Mouse (Mus musculus) embryonic facial prominence, embryonic 14.5 days (tissue): ENCODE measurements around the gene Mrgprb5. TPM values are rescaled to one million over a fixed set of nuclear protein-coding genes. Genes with fewer than 3 reads are reported as not detected.

Experiments
- ATAC-seq: fragments of 200-750 bp; cut with Nextera tagmentation; 2 replicates; pipeline ENCODE4 v1.8.0; 2017; ENCODE audit warnings: low read depth, moderate number of reproducible peaks, moderate TSS enrichment
- DNase-seq: peaks from one replicate; pipeline ENCODE4 v3.0.0-alpha.2; 2015; ENCODE audit warnings: low spot score
- H3K27ac ChIP-seq: fragments of 300-500 bp; sonication (generic); replicated peaks from 2 replicates; pipeline ENCODE4 v1.5.1; 2014; ENCODE audit warnings: low read depth, mild to moderate bottlenecking, low read length, moderate library complexity
- H3K27me3 ChIP-seq: fragments of 300-500 bp; sonication (generic); replicated peaks from 2 replicates; pipeline ENCODE4 v1.6.1; 2014; ENCODE audit warnings: low read length; ENCODE audit not compliant: control insufficient read depth, insufficient read depth
- H3K36me3 ChIP-seq: fragments of 300-500 bp; sonication (generic); 2 replicates; pipeline ENCODE4 v1.6.1; 2014; ENCODE audit warnings: low read length, mixed read lengths; ENCODE audit not compliant: control insufficient read depth, insufficient read depth
- H3K4me1 ChIP-seq: fragments of 300-500 bp; sonication (generic); 2 replicates; pipeline ENCODE4 v1.6.1; 2014; ENCODE audit warnings: antibody characterized with exemption, low read length; ENCODE audit not compliant: control insufficient read depth, insufficient read depth
- H3K4me2 ChIP-seq: fragments of 300-500 bp; sonication (generic); 2 replicates; pipeline ENCODE4 v1.6.1; 2014; ENCODE audit warnings: low read depth, mild to moderate bottlenecking, low read length, moderate library complexity, mixed read lengths
- H3K4me3 ChIP-seq: fragments of 300-500 bp; sonication (generic); 2 replicates; pipeline ENCODE4 v1.5.1; 2014; ENCODE audit warnings: low read depth, mild to moderate bottlenecking, low read length
- H3K9ac ChIP-seq: fragments of 300-500 bp; sonication (generic); 2 replicates; pipeline ENCODE4 v1.6.1; 2014; ENCODE audit warnings: low read depth, mild to moderate bottlenecking, low read length, moderate library complexity, mixed read lengths
- H3K9me3 ChIP-seq: fragments of 300-500 bp; sonication (generic); 2 replicates; pipeline ENCODE4 v1.6.1; 2016; ENCODE audit warnings: low read length; ENCODE audit not compliant: control insufficient read depth
- WGBS: fragments of 180-500 bp; shearing (Covaris S2); extraction: QIAGEN DNeasy Blood & Tissue Kit; methylation state at CpG from one replicate; pipeline ENCODE4 v1.1.7; 2014; 5-methylcytosine and 5-hydroxymethylcytosine counted together
- polyA plus RNA-seq: library from polyadenylated mRNA; unstranded; fragments of >200 nt; fragmentation: Nextera tagmentation; extraction: Ambion mirVana; gene quantifications from 2 replicates; pipeline ENCODE4 v1.2.1, GENCODE M21; 2014

The Mrgprb5 gene
- polyA plus RNA-seq, 1 experiment from 2014 or later = not detected

DNA sequence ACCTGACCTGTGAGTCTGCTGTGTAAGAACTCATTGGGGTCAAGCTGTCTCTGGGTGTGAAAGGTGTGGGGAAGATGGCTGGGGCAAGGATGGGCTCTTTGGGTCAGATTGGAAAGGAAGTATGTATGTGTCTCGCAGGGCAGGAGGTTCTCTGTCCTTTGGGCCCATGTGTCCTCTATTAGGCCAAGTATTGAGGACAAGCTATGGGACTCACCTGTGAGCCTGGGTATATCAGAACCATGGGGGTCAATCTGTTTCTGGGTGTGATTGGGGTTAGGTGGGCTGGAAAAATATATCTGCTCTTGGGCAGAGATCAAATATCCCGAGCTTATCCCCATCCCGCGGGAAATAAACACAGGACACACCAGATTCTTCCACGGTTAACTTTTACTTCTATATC, 45.0 kb downstream of the Mrgprb5 start:
- Histone ChIP-seq H3K4me2 (no peak overlapping the region), H3K4me1 (no peaks in the 10 kb centered on the region), H3K4me3 (no peak overlapping the region), H3K9me3 (no peaks in the 10 kb centered on the region), H3K36me3 (no peaks in the 10 kb centered on the region), H3K9ac (no peak overlapping the region), H3K27me3 (no peaks in the 10 kb centered on the region), H3K27ac (no peak overlapping the region)
- no peak for ATAC-seq
- 71% methylated on average over 5 of the region's 5 CpGs for WGBS
- DNase-seq = no peak

Other genes with a start within 250 kb of the Mrgprb5 start
- gene Mrgpra4, start 186.9 kb downstream of the Mrgprb5 start, polyA plus RNA-seq = 0.14 TPM in 1 of 2 replicates, not detected in the other
- gene Mrgprx1, start 141.4 kb downstream of the Mrgprb5 start, polyA plus RNA-seq = not detected in 2 replicates
- gene Mrgprb4, start 30.3 kb upstream of the Mrgprb5 start, polyA plus RNA-seq = not detected in 2 replicates
- gene Mrgprb8, start 219.5 kb upstream of the Mrgprb5 start, polyA plus RNA-seq = not detected in 2 replicates